Mouse (Mus musculus) E14TG2a.4 (cell line): Measurements from ENCODE around the gene Nodal.

ENCODE experiments used
- CTCF ChIP-seq: conservative IDR thresholded peaks from 2 replicates; pipeline ENCODE4 v1.5.1; 2014; ENCODE audit warnings: low read length
- NANOG ChIP-seq: IDR thresholded peaks from 2 replicates; pipeline ENCODE4 v1.6.1; 2014; ENCODE audit warnings: borderline replicate concordance, low read length, mixed read lengths
- POU5F1 ChIP-seq: IDR thresholded peaks from 2 replicates; pipeline ENCODE4 v1.6.1; 2014; ENCODE audit warnings: low read length, borderline replicate concordance

DNA sequence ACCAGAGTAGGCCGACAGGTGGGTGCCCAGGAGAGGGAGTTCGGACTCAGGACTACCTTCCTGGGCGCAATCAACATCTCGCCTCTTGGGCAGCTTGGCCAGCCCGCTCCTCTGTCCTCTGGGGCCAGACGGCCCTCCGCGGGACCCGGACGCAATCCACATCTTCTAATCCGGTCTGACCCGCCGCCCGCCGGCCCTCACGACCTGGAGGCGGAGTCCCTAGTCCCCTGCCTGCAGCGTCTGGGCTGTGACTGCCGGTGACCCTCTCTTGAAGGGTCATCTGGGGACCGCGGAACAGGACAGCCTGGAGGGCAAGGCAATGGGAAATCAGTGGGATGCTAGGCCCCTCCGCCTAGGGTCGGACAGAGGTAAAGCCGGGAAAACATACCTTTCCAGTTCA lies 1.4 kb downstream of the Nodal start:
- TF ChIP-seq CTCF (no peak), POU5F1 (no peak), NANOG (no peak)
